Mouse (Mus musculus) layer of hippocampus, adult 9-10 months (tissue): ENCODE results near the gene Inpp4b.
A peak's percentile ranks its signal among the peaks of the same experiment; 100 is the strongest.

Source experiments
- DNase-seq: peaks from one replicate; pipeline ENCODE4 v3.0.0; 2022; ENCODE audit warnings: low spot score

The Inpp4b gene

DNA sequence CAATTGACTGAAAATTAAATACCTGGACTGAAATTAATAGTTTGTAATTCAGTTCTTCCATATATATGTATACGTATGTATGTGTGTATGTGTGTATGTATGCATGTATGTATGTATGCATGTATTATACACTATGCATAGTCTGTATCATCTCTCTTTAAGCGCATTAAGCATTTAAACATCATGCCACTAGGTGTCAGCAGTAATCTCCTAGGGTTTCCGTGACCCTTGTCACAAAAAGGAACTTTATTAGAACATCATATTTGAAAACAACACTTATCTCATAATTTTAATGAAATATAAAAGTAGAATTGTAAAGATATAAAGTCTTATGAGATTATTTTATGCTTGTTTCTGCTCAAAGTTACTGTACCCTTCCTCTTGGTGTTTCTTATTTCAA, 136.3 kb downstream of the Inpp4b start:
- peak; percentile 11 for DNase-seq

DNA sequence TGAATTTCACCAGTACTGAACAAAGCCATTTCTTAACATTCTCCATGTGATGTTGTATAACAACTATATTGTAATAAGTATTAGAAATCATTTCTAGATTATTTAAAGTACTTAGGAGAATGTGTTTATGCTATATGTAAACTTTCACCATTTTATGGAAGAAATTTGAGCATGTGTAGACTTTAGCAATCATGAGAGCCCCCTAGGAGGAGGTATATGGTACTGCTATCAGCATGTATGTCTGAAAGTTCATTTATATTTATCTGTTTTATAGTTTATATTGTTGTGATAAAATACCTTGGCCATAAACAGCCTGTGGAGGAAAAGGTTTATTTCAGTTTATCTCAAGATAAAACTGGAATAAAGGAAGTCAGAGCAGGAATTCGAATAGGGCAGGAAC, 141.5 kb downstream of the Inpp4b start:
- no peak for DNase-seq

DNA sequence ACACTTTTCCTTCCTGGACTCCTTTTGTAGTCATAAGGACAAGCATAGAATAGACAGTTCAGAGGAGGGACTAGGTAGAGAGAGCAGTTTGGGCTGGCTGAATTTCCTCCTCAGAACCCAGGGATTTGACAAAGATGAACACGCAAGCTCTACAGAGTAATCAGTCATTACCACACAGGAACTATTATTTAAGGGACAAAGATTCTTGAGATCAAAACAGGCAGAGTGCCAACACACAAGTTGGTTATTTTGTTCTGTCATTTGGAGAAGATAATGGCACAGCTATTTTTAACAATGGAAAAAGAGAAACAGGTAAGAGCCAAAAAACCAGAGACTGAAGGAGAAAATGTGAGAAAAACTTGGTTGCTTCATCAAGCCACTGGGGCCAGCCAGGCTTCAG, 143.3 kb downstream of the Inpp4b start:
- DNase-seq = no peak

DNA sequence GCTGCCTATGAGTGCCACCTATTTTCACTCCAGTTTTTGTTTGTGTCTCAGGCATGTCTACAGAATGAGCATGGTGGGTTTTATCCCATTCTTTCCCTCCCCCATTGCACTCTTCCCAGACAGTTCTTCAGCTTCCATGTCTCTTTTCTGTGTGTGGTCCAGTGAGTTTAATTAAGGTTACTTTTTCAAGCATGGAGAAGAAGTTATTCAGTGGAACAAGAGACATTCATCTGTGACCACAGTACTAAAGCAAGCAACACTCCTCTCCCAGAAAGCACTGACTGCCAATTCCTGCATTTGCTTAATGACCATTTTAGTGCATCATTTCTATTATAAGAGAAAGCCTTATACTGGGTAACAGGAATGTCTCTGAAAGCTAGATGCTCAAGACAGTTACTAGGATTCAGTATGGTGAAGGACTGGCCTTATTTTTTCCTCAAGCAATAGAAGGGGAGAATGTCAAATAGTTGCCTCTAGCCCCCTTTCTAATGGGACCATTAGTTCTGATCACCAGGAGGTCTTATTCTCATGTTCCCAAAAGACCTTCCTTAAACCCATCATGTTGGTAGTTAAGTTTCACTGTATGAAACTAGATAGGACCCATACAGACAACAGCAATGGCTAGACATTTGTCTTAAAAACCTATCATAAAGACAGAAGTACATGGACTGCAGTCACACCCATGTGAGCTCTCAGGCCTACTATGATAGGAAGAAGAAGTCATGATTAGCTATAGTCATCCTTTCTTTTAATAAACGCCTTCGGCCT, 147.7 kb downstream of the Inpp4b start:
- no peak for DNase-seq

DNA sequence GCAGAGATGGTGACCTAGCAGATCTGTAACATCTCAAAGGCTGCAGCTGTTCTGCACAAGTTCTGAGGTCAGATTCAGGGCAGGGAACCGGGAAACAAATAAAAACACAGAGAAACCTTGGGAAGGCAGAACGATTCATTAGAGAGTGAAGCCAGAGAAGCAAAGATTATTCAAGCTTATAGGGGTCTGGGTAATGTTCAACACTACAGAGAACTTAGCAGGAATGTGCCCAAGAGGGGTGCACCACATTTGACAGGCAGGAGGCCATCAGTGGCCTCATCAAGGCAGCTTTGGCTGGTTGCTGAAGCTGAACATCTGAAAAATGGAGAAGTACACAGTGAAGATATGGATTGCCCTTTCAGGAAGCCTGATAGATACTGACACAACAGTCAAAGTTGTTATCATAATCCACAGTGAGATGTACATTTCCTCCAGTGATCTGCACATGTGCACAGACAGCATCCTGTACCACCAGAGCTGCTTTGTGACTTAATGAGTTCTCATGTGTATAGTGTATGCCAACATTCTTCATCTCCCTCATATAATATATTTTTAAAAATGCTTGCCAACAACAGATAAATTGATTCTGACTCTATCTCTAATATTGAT, 148.8 kb downstream of the Inpp4b start:
- DNase-seq = no peak

DNA sequence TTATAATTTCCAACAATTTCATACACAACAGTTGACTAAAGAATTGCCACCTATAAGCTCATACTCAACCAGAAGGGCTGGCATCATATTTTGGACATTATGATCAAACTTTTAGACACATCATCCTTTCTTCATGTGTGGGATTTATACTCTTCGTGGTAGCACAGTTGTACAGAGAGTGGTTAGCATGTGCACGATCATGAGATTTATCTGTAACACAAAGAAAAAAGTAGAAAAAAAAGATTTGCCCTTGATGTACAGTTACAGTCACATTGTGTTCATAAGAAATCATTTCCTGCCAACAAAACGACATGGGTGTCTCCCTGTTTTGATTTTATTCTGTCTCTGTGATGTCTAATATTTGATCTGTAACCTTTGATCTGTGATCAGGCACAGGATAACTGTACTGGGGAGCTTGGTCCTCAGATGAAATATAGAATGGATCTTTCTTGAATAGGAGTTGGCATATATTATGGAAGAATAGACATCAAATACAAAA, 149.4 kb downstream of the Inpp4b start:
- DNase-seq = no peak

DNA sequence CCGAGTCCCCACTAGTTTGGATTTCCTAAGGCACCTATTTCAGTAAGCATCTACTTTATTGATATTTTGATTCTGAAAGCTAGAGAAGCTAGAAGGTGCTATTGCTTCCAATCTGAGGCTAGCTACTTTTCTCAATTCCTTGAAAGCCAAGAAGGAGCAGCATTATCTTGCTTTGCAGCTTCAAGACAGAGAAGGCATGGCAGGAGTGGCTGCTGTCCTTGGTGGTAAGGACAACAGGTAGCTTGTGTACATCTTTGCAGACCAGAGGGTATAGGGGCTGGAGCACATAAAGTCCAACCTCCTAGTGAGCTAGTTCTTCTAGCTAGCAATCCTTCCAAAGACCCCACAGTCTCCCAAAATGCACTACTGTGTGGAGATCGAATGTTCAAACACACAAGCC, 152.5 kb downstream of the Inpp4b start:
- no peak for DNase-seq

DNA sequence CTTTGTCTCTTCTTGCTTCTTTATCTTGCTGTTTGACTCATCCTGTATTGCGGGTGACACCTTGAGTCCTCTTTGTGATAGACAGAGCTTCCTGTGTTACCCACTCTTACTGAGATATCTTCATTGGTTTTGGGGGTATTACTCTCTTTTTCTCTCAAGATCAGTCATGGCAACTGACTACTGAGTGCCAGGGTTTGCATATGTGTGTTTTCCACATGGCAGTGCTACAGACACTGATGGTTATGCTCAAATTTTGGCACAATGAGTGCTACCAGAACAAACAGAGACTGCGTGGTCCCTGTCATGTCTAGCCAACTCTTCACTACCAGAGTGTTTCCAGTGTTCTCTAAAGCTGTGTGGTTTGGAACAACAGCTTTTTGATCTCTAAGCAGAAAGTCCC, 155.3 kb downstream of the Inpp4b start:
- DNase-seq = peak; percentile 10

DNA sequence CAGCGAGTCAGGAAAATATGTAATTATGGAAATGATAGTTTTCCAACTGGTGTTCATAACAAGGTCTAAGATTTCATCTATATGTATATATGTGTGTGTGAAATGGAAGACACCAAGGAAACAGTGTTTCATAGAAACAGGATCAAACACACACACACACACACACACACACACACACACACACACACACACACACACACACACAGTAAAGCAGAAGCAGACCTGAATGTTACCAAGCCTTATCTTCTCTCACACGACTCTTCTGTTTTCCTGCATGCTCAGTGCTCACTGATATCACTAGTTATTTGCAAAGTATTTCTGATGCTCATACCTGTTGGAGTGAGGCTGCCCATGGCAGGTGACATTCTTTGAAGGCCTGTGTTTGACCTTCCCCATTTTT, 159.9 kb downstream of the Inpp4b start:
- DNase-seq = no peak

DNA sequence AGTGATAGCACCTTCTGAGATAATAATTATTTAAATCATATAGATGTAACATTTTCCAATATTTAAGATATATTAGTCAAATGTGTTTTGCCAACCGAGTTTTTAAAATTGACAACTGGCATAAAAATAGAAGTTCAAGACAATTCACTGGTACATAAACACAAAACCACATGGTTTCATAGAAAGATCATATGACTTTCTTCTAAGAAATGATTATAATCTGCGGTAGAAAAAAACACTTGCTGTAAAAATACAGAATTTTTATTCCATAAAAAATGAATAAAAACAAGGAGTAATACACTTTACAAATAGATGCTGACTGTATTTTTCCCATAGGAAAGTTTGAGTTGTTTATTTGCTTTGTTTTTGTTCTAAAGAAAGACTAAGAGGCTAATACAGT, 160.6 kb downstream of the Inpp4b start:
- no peak for DNase-seq

DNA sequence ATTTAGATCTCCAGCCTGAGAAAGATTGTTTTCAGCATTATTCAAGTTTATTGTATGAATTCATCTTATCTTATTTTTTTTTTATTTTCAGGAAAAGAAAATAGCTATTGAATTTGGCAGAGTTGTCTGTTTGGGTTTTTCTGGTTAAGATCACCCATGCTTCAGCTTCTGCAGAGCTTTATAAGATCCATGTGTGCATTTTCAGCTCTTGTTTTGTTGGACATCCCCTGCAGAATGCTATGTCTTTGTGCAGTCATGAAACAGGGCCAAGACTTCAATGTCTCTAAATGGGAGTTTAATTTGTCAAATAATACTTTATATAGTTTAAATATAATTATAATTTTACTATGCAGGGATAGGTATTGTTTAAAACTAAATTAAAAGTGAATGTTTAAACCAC, 170.5 kb downstream of the Inpp4b start:
- DNase-seq = no peak

DNA sequence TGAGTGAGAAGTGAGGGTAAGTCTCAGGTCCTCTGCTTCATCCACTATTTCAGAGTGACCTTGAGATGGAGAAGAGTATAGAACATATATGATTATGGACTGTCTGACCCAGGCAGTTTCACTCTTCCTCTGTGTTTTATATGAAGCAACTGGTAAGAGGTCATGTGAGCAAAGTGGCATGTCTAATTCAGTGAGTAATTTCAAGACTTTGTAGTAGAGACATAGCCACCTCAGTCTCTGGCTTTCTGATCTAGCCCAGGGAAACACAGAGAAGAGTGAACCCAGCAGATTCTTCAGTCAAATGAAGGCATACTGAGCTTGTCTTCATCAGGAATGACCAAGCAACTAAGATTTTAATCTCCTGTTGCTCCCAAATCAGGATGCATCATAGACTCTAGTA, 172.1 kb downstream of the Inpp4b start:
- no peak for DNase-seq

DNA sequence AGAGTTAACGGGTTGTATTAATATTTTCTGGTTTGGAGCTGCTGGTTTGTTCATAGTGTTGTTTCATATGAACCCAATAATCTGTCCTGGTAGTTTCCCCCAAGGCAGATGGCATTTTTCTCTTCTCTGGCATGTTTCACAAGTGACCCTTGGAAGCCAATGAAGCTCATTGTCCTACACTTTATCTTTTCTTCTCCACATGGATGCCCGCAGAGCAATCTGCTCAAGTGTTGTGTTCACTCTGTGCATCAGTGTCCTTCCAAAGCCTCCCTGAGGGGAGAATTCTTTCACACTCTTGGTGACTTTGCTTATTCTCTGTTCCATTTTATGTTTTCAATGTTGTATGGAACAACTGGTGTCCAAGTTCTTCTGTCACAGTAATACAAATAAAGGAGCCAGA, 179.7 kb downstream of the Inpp4b start:
- DNase-seq = no peak

DNA sequence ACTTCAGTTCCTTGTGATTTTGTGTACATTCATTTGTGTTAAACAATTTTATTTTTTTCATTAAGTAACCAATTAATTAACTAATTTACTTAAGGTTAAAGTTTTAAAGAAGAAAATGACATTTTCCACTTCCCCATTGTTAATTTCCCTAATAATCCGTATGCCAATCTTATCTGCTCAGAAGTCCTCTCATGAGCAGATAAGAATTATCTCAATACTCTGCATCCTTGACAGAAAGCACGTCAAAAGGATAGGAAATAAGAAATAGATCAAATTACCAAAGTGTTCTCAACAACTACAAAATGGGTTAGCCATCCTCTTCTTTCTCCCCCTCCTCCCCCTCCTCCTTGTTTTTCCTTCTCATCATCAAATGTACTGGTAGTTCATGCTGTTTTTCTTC, 182.2 kb downstream of the Inpp4b start:
- no peak for DNase-seq

DNA sequence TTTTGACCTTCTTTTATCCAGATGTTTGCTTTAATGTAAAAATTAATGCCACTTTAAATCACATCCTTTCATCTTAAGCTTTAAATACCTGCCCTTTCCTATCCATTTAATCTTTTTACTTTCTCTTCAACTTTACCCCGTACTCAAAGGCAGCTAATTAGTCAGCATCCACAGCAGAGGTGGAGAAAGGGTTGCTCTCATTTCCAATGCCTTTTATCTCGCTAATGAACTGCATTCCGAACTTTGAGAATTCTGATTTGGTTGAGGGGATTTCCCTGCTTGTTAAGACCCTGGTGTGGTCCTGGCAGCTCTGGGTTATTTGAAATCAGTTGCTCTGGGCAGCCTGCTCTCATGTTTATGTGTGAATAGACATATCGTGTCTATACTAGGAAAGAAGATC, 185.3 kb downstream of the Inpp4b start:
- DNase-seq = no peak

DNA sequence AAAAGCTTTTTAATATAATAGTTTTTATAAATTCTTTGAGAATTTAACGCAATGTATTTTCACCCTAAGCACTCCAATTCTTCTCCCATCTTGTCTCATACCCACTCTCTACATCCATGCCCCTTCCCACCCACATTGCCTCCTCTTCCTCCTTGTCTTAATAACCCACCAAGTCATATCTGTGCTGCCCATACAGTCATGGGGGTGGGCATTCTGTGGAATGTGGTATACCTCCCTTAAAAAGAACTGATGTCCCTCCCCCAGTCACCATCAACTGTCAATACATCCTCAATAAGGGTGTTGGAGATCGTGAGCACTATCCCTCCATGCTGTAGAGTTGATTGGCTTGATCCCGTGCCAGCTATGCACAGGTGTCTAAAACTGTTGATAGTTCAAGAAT, 196.0 kb downstream of the Inpp4b start:
- no peak for DNase-seq

DNA sequence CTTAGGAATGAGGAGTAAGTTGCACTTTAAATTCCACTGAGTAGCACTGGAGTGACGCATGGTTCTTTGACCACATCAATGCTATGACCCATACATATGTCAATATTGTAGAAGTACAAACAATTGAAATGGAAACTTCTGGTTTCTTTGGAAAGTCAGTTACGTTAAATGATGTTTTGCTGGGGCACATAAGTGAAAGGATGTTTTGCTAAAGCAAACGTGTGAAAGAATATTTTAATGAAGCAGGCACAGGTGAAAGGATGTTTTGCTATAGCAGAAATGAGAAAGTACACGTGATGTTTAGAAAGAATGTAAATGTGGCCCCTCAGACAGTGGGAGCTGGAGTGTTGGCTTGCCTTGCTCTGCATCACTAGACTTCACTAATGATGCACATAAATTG, 216.2 kb downstream of the Inpp4b start:
- no peak for DNase-seq

DNA sequence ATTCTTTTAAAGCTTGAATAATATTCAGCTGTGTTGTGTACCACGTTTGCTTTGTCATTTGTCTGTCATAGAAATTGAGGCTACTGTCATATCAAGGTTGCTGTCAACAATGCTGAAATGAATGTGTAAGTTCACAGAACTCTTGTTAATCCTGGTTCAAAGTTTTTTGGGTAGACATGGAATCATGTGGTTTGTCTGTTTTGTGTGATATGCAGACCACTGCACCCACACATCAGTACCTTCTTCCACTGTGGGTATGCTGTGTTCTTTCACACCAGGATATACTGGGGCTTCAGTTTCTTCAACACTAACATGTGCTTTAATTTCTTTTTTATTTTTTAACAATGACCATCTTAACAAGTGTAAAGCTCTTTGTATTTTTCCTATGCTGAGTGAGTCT, 220.0 kb downstream of the Inpp4b start:
- DNase-seq = no peak

DNA sequence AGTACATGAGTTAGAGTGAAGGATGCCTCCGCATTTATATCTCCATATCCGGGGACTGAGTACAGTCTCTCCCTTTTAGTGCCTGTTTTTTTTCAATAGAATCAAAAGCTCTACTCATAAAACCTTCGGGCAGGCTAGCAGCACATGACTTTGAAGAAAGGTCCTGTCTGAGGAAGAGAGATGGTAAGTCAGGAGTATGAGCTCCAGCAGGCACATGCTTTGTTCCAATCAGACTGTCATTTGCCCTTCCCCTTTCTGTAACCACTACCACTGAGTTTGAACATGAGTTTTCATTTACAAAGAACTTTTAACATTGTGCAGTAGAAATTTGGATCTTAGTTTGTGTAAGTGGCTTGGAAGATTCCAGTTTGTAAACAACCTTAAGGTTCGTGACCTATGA, 223.1 kb downstream of the Inpp4b start:
- DNase-seq = no peak

DNA sequence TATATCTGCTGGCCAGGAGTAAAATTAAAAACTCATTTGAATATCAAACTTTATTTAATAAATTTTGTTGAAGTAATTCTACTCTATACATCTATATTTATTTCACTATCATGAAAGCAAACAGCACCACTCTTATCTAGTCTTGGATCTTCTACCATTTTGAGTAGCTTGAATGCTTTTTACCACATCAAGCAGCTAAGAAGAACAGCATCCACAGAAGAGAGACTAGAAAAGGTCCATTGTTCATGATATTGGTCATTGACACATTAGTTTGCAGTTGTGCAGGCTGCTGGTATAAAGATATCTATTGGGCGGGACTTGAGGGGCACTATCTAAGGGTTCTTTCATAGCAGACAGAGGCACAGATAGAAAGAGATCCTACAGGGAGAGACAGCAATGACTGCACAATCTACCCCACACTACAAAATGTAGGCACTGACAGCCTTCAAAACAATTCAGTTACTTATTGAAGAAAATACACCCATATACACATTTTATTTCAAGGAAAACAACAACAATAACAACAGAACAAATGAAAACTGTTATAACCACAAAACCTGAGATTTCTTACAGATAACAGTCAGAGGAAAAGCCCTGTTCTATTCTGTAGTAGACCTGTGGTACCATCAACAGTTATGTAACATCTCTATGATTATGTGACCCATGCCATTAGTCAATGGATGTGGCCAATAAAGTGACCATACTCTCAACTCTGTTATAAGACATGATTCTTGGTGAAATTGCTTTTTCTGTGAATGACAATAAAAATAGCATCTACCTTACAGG, 230.2 kb downstream of the Inpp4b start:
- no peak for DNase-seq

DNA sequence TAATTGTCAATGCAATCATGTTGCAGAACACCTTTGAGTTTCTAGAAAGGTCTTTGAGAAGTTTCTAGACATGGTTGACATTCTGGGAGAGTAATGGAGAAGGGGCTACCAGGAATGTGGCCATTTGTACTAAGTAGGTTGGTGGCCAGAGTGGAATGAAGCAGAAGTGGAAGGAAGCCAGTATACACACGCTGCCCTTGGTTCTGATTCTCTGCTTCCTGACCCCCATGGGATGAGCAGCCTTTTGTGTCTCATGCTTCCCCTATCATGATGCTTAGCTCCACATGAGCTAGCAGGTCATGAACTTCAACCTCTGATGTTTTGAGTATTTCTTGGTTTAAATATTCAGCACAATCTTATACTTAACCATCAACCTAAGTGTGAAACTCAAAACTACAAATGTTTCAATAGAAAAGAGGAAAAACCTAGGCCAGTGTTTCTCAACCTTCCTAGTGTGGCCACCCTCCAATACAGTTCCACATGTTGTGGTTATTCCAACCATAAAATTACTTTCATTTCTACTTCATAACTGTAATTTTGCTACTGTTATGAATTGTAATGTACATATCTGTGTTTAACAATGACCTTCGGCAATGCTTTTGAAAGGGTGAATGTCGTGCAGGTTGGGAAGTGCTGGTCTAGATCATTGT, 233.0 kb downstream of the Inpp4b start:
- no peak for DNase-seq

DNA sequence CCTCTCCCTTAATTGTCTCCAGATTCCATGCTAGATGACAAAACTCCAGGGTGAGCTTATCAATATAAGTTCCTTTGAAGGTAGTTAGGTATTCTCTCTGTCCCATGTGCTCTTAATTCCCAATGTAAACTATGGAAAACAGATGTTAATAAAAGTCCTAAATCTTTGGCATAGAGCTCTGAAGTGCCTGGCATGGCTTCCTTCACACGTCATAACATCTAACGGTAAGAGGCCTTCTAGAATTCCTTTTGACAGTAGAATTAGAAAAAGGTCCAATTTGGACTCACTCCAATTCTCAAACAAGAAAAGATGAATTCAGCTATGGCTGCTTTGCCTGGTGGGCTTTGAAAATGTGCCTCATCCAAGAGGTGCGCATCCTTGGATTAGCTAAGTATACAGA, 236.6 kb downstream of the Inpp4b start:
- DNase-seq = no peak
